Comparison of ENCODE assay signal across 8 mouse cellular contexts in genomic region chr7:63211641-63212083, GRCm38 (mm10). TPM values are rescaled to one million over a fixed set of nuclear protein-coding genes. Genes with fewer than 3 reads are reported as not detected.
DNase-seq lines count a peak whose midpoint lies in the region; ATAC-seq and TF ChIP-seq lines count a peak whose summit lies in the region.

No protein-coding gene starts in this region.

- peaks cover 7% of the 10 kb centered on the region; the same call in 1 of the 2 replicates for H3K4me1 ChIP-seq in heart, embryonic 13.5 days
- H3K4me1 ChIP-seq in embryonic facial prominence, embryonic 13.5 days = peaks cover 6% of the 10 kb centered on the region
- H3K4me1 ChIP-seq in intestine, postnatal 0 days (replicated peaks; ENCODE audit: control insufficient read depth, insufficient read depth, low read length) = no peaks in the 10 kb centered on the region
- peaks cover 2% of the 10 kb centered on the region for H3K4me1 ChIP-seq in olfactory bulb, adult 2 months (ENCODE audit: control insufficient read depth, insufficient read depth, low read length)

- H3K36me3 ChIP-seq in heart, embryonic 13.5 days = no peaks in the 10 kb centered on the region
- H3K36me3 ChIP-seq in embryonic facial prominence, embryonic 13.5 days = no peaks in the 10 kb centered on the region
- no peaks in the 10 kb centered on the region for H3K36me3 ChIP-seq in intestine, postnatal 0 days (ENCODE audit: control insufficient read depth, insufficient read depth)

- H3K4me2 ChIP-seq in heart, embryonic 13.5 days = peak overlapping the region; percentile 98
- peak overlapping the region; percentile 92 for H3K4me2 ChIP-seq in embryonic facial prominence, embryonic 13.5 days
- peak overlapping the region; percentile 98 for H3K4me2 ChIP-seq in intestine, postnatal 0 days (replicated peaks; ENCODE audit: low read depth)

- ATAC-seq in heart, embryonic 13.5 days (ENCODE audit: extremely low read depth, insufficient number of reproducible peaks, low FRiP score, low TSS enrichment) = no peak
- no peak for ATAC-seq in embryonic facial prominence, embryonic 13.5 days (ENCODE audit: insufficient number of reproducible peaks, insufficient read depth, low FRiP score, low TSS enrichment, low read depth)
- ATAC-seq in intestine, postnatal 0 days = no peak

- no peak for TF ChIP-seq CTCF in intestine, postnatal 0 days (IDR thresholded peaks at IDR 0.05; ENCODE audit: low read depth)
- no peak for TF ChIP-seq CTCF in olfactory bulb, adult 2 months (IDR thresholded peaks at IDR 0.05; ENCODE audit: insufficient read depth, low read depth, low read length)

- H3K27me3 ChIP-seq in heart, embryonic 13.5 days (replicated peaks) = peaks cover 29% of the 10 kb centered on the region
- H3K27me3 ChIP-seq in embryonic facial prominence, embryonic 13.5 days = peaks cover 19% of the 10 kb centered on the region
- H3K27me3 ChIP-seq in intestine, postnatal 0 days (replicated peaks; ENCODE audit: control insufficient read depth, insufficient read depth, low read length) = 0 out of 2 replicates have a peak, but pooled peaks cover 9% of the 10 kb centered on the region

- no peak for TF ChIP-seq POLR2A in olfactory bulb, adult 2 months (IDR thresholded peaks at IDR 0.05; ENCODE audit: insufficient read depth, low read depth, low read length)

- no peak for DNase-seq in heart, postnatal 25 days (ENCODE audit: low spot score)
- DNase-seq in 3134 (ENCODE audit: extremely low read depth, insufficient read length, low spot score) = peak; percentile 3
- no peak for DNase-seq in thymus, adult 18-20 months
- DNase-seq in thymus, postnatal 14 days = no peak

- H3K4me3 ChIP-seq in heart, embryonic 13.5 days = peak overlapping the region; percentile 65
- peak overlapping the region; percentile 64 for H3K4me3 ChIP-seq in embryonic facial prominence, embryonic 13.5 days
- H3K4me3 ChIP-seq in intestine, postnatal 0 days (ENCODE audit: low read depth, low read length) = peak overlapping the region; percentile 59
- peak overlapping the region; percentile 74 for H3K4me3 ChIP-seq in olfactory bulb, adult 2 months (ENCODE audit: insufficient read depth, low read depth, low read length)

- intact Hi-C loops in heart, postnatal 25 days (cut with DNase I) = no loop called here

- no peaks in the 10 kb centered on the region for H3K9me3 ChIP-seq in heart, embryonic 13.5 days
- no peaks in the 10 kb centered on the region for H3K9me3 ChIP-seq in embryonic facial prominence, embryonic 13.5 days
- no peaks in the 10 kb centered on the region for H3K9me3 ChIP-seq in intestine, postnatal 0 days (ENCODE audit: control insufficient read depth)

- no peak overlapping the region for H3K27ac ChIP-seq in heart, embryonic 13.5 days (replicated peaks)
- H3K27ac ChIP-seq in embryonic facial prominence, embryonic 13.5 days = no peak overlapping the region
- H3K27ac ChIP-seq in intestine, postnatal 0 days (ENCODE audit: low read depth, low read length) = no peak overlapping the region
- no peak overlapping the region for H3K27ac ChIP-seq in olfactory bulb, adult 2 months (ENCODE audit: insufficient read depth, low read depth, low read length)

- under 1% methylated on average over 13 of the region's 13 CpGs for WGBS in heart, embryonic 13.5 days
- WGBS in embryonic facial prominence, embryonic 13.5 days = 1% methylated on average over 13 of the region's 13 CpGs
- 2% methylated on average over 13 of the region's 13 CpGs for WGBS in intestine, postnatal 0 days
- WGBS in olfactory bulb, adult 2 months = under 1% methylated on average over 13 of the region's 13 CpGs

- H3K9ac ChIP-seq in heart, embryonic 13.5 days = peak overlapping the region; percentile 79
- peak overlapping the region; percentile 72 for H3K9ac ChIP-seq in embryonic facial prominence, embryonic 13.5 days
- H3K9ac ChIP-seq in intestine, postnatal 0 days (ENCODE audit: low read depth, low read length) = peak overlapping the region; percentile 51; the same call in 1 of the 2 replicates

RNA-seq across cellular contexts. Expression of gene Chrna7, which starts 0.7 kb away (rescaled TPM):
- polyA plus RNA-seq in heart, embryonic 13.5 days (2015; fragmentation: Nextera tagmentation; extraction: Ambion mirVana) = 0.80 TPM in 2 replicates
- total RNA-seq in heart, postnatal 25 days (2021) = not detected
- 0.94 and 1.1 TPM in 2 replicates for polyA plus RNA-seq in embryonic facial prominence, embryonic 13.5 days (2015; fragmentation: Nextera tagmentation; extraction: Ambion mirVana)
- 0.22 and 0.34 TPM in 2 replicates for polyA plus RNA-seq in intestine, postnatal 0 days (2015; fragmentation: Nextera tagmentation; extraction: Ambion mirVana)
- polyA plus RNA-seq in olfactory bulb, adult 2 months (2012; ENCODE audit: insufficient read depth, insufficient read length, low replicate concordance, missing spikeins) = not detected in 2 replicates
